Mouse (Mus musculus) urinary bladder, postnatal 10 days (tissue): ENCODE results near the gene Gpsm1.
"Not testable (repeated sequence)": the region's sequence is repeated elsewhere in the genome, so short reads cannot be mapped to it uniquely, and the experiment has no call there.

Experiments
- DNase-seq: peaks from one replicate; pipeline ENCODE4 v3.0.0; 2022; ENCODE audit warnings: low spot score

Gene Gpsm1

DNA sequence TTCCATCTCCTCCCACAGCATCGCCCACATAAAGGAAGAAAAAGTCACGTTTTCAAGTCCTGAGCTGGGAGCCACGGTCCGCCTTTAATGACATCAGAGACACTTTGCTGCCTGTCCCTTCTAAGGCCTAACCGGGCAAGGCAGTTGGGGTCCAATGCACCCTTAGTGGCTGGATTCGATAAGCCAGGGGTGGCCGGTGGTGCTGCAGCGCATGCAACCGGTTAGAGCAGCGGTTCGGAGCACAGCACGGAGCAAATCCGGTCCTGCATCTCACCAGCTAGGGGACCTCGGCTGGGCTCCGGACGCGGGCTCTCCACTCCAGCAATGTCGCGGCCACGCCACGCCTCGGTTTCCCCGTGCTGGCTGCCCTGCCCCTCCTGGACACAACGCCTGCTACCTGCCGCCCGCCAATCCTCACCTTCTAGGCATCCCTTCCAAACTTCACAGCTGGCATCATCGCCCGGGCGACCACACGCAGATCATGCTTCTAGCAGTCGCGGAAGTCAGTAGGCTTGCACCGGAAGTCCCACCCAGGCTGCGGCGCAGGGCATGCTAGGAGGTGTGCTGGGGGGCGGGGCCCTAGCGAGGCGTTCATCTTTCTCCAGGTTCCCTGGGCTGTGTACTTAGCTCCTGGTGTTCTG, 64.9 kb downstream of the Gpsm1 start, which contains the start of gene Snapc4:
TSS of gene Snapc4 (minus strand) at position 523 of the 641 bp plus-strand sequence.
- no peak for DNase-seq

DNA sequence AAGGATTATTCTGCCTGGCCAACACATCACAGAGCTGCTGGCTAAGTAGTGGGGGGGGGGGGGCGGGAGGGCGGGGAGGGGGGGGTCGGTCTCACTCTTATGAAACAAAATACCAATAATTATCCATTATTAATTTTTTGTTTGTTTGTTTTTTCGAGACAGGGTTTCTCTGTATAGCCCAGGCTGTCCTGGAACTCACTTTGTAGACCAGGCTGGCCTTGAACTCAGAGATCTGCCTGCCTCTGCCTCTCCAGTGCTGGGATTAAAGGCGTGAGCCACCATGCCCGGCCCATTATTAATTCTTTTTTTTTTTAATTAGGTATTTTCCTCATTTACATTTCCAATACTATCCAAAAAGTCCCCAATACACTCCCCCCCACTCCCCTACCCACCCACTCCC, 65.6 kb downstream of the Gpsm1 start:
- DNase-seq, result not testable (repeated sequence)

- DNase-seq, result no peak
Measured at GRCm38 (mm10) chr2:26387713-26388112, 72.4 kb downstream of the Gpsm1 start.

DNA sequence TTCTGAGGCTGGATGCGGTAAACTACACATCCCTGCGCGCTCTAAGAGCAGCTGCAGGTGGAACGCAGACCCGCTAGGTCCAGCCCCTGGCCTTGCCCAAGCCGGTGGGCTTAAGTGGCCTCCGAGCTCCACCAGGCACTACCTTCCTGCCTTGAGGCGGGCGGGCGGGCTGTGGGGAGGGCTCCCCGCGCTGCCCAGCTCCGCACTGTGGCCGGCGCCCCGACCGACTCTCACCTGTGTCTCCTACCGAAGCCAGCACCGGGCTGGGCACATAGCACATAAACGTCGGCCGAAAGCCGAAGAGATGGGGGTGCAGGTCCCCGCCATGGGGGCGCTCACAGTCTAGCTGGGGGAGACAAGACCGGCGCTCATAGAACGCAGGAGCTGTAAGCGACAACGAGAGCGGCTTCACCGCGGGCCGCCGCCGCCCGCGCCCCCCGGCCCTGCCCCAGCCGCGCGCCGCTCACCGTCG, 73.4 kb downstream of the Gpsm1 start:
- no peak for DNase-seq

DNA sequence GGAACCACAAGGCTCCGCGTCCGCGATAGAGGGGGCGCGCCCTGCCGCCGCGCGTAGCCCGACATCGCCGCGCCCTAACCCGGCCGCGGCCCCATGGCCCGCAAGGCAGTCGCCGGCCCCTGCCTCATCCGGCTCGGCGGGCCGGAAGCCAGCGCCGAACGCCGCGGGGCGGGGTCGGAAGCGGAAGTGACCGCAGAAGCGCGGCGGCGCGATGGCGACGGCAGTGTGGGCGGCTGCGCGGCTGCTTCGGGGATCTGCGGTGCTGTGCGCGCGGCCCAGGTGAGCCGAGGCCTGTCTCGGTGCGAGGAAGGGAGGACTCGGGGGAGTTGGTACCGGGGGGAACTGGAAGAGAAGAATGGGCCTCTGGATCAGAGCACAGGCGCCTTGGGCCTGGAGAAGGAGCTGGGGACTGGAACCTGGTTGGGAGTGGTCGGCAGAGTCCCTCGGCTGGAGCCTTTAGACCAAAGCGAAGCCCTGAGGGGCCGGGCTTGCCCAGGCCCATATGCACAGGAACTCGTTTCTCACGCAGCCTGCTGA, 73.9 kb downstream of the Gpsm1 start, which contains the start of the genes Entr1 and Pmpca:
TSS of gene Entr1 (minus strand) at position 163 of the 537 bp plus-strand sequence.
TSS of gene Pmpca (plus strand) at position 186 of the 537 bp plus-strand sequence.
- peak; percentile 27 for DNase-seq

GRCm38 (mm10) chr2:26390954-26391353, 75.6 kb downstream of the Gpsm1 start:
- DNase-seq, result no peak

GRCm38 (mm10) chr2:26391617-26392016, 76.3 kb downstream of the Gpsm1 start:
- no peak for DNase-seq
